ENCODE assay signal across 18 mouse cellular contexts in genomic region chr13:98492569-98493255, GRCm38 (mm10). TPM values are rescaled to one million over a fixed set of nuclear protein-coding genes. Genes with fewer than 3 reads are reported as not detected.
DNase-seq lines count a peak whose midpoint lies in the region; ATAC-seq and TF ChIP-seq lines count a peak whose summit lies in the region.
"Had no signal": no experiment of that assay in that cellular context is flagged by ENCODE, and none has a peak within 500 bp of the region (broad histone marks: within the 10 kb centered on the region; RNA-seq: fewer than 3 reads in every experiment).

No protein-coding gene starts in this region.

- ATAC-seq in heart, embryonic 12.5 days (ENCODE audit: insufficient number of reproducible peaks, low FRiP score), result no peak
- ATAC-seq in neural tube, embryonic 15.5 days (ENCODE audit: low FRiP score), result no peak
- ATAC-seq in embryonic facial prominence, embryonic 11.5 days (replicated peaks; ENCODE audit: insufficient number of reproducible peaks, low FRiP score, low TSS enrichment, low read depth), result 0 out of 2 replicates have a peak, but pooled peaks have one; percentile 62
- ATAC-seq in stomach, postnatal 0 days (ENCODE audit: low FRiP score, low TSS enrichment), result no peak
- ATAC-seq: forebrain, embryonic 13.5 days; hindbrain, postnatal 0 days; intestine, postnatal 0 days; midbrain, embryonic 15.5 days had no signal

- 66% methylated on average over 9 of the region's 9 CpGs for WGBS in heart, embryonic 10.5 days
- 57% methylated on average over 9 of the region's 9 CpGs for WGBS in heart, embryonic 12.5 days
- WGBS in neural tube, embryonic 15.5 days, result 64% methylated on average over 9 of the region's 9 CpGs
- 35% methylated on average over 9 of the region's 9 CpGs for WGBS in embryonic facial prominence, embryonic 11.5 days
- WGBS in stomach, postnatal 0 days, result 75% methylated on average over 9 of the region's 9 CpGs

- H3K4me1 ChIP-seq in heart, embryonic 10.5 days, result no peaks in the 10 kb centered on the region
- H3K4me1 ChIP-seq in heart, embryonic 12.5 days (replicated peaks), result no peaks in the 10 kb centered on the region
- peaks cover 8% of the 10 kb centered on the region; the same call in 1 of the 2 replicates for H3K4me1 ChIP-seq in neural tube, embryonic 15.5 days
- H3K4me1 ChIP-seq in embryonic facial prominence, embryonic 11.5 days (ENCODE audit: control insufficient read depth, insufficient read depth, low read length), result no peaks in the 10 kb centered on the region
- no peaks in the 10 kb centered on the region for H3K4me1 ChIP-seq in stomach, postnatal 0 days (replicated peaks; ENCODE audit: control insufficient read depth, insufficient read depth)

- H3K79me2 ChIP-seq in myocyte (ENCODE audit: control insufficient read depth, insufficient read depth), result no peaks in the 10 kb centered on the region

- peaks cover 23% of the 10 kb centered on the region for H3K27me3 ChIP-seq in heart, embryonic 10.5 days (ENCODE audit: insufficient read depth, poor library complexity, severe bottlenecking)
- peaks cover 19% of the 10 kb centered on the region for H3K27me3 ChIP-seq in heart, embryonic 12.5 days (replicated peaks)
- H3K27me3 ChIP-seq in neural tube, embryonic 15.5 days (replicated peaks), result peaks cover 15% of the 10 kb centered on the region
- H3K27me3 ChIP-seq in embryonic facial prominence, embryonic 11.5 days (ENCODE audit: control insufficient read depth, insufficient read depth, low read length), result peaks cover 2% of the 10 kb centered on the region
- no peaks in the 10 kb centered on the region for H3K27me3 ChIP-seq in myocyte (ENCODE audit: control insufficient read depth, insufficient read depth, insufficient read length)
- H3K27me3 ChIP-seq in stomach, postnatal 0 days (ENCODE audit: control insufficient read depth, insufficient read depth, low read length), result no peaks in the 10 kb centered on the region

- no peak for TF ChIP-seq EP300 in stomach, postnatal 0 days (optimal IDR thresholded peaks at IDR 0.05)

- TF ChIP-seq POLR2A in myocyte (IDR thresholded peaks at IDR 0.05; ENCODE audit: insufficient read length, low read depth), result no peak

- no peak overlapping the region for H3K4me2 ChIP-seq in heart, embryonic 12.5 days
- H3K4me2 ChIP-seq in neural tube, embryonic 15.5 days, result no peak overlapping the region
- H3K4me2 ChIP-seq in embryonic facial prominence, embryonic 11.5 days (ENCODE audit: low read depth, low read length), result no peak overlapping the region
- H3K4me2 ChIP-seq in myocyte (ENCODE audit: low read depth), result peak overlapping the region; percentile 56
- no peak overlapping the region for H3K4me2 ChIP-seq in stomach, postnatal 0 days (replicated peaks; ENCODE audit: low read depth)
- H3K4me2 ChIP-seq: embryonic facial prominence, embryonic 15.5 days; forebrain, embryonic 13.5 days; kidney, embryonic 15.5 days; midbrain, embryonic 15.5 days had no signal

- H3ac ChIP-seq in myocyte (ENCODE audit: control insufficient read depth, insufficient read length), result no peak overlapping the region

- TF ChIP-seq CTCF in stomach, postnatal 0 days (IDR thresholded peaks at IDR 0.05; ENCODE audit: low read depth), result no peak

- H3K36me3 ChIP-seq in heart, embryonic 10.5 days, result no peaks in the 10 kb centered on the region
- H3K36me3 ChIP-seq in heart, embryonic 12.5 days, result no peaks in the 10 kb centered on the region
- H3K36me3 ChIP-seq in neural tube, embryonic 15.5 days, result no peaks in the 10 kb centered on the region
- no peaks in the 10 kb centered on the region for H3K36me3 ChIP-seq in embryonic facial prominence, embryonic 11.5 days (replicated peaks; ENCODE audit: control insufficient read depth, insufficient read depth, low read depth, low read length)
- H3K36me3 ChIP-seq in myocyte (ENCODE audit: control insufficient read depth, insufficient read depth), result no peaks in the 10 kb centered on the region
- no peaks in the 10 kb centered on the region for H3K36me3 ChIP-seq in stomach, postnatal 0 days (ENCODE audit: control insufficient read depth, insufficient read depth, low read length)
- H3K36me3 ChIP-seq: embryonic facial prominence, embryonic 15.5 days; kidney, embryonic 15.5 days; midbrain, embryonic 15.5 days had no signal

- DNase-seq in heart, embryonic 10.5 days (ENCODE audit: low spot score), result peak; percentile 72
- DNase-seq in neural tube, embryonic 10.5 days (ENCODE audit: extremely low spot score, low spot score), result peak; percentile 49
- DNase-seq in embryonic facial prominence, embryonic 11.5 days (ENCODE audit: low spot score), result peak; percentile 60
- no peak for DNase-seq in cerebellum, adult 18-20 months
- DNase-seq in stomach, postnatal 0 days (ENCODE audit: low spot score), result no peak
- DNase-seq: adrenal gland, postnatal 10 days; cerebellum, postnatal 25 days; gastrocnemius, postnatal 25 days had no signal

- H3K9ac ChIP-seq in heart, embryonic 12.5 days, result no peak overlapping the region
- no peak overlapping the region for H3K9ac ChIP-seq in neural tube, embryonic 15.5 days (replicated peaks)
- no peak overlapping the region for H3K9ac ChIP-seq in embryonic facial prominence, embryonic 11.5 days (replicated peaks; ENCODE audit: low read length)
- H3K9ac ChIP-seq in stomach, postnatal 0 days (ENCODE audit: low read length), result no peak overlapping the region
- H3K9ac ChIP-seq: embryonic facial prominence, embryonic 15.5 days; forebrain, embryonic 13.5 days; kidney, embryonic 15.5 days; liver, embryonic 14.5 days; midbrain, embryonic 15.5 days had no signal

- H3K9me3 ChIP-seq in heart, embryonic 10.5 days, result no peaks in the 10 kb centered on the region
- H3K9me3 ChIP-seq in heart, embryonic 12.5 days (replicated peaks), result no peaks in the 10 kb centered on the region
- no peaks in the 10 kb centered on the region for H3K9me3 ChIP-seq in neural tube, embryonic 15.5 days (replicated peaks)
- H3K9me3 ChIP-seq in embryonic facial prominence, embryonic 11.5 days (replicated peaks; ENCODE audit: control insufficient read depth, low read length), result no peaks in the 10 kb centered on the region
- H3K9me3 ChIP-seq in stomach, postnatal 0 days (ENCODE audit: control insufficient read depth, low read length), result no peaks in the 10 kb centered on the region
- H3K9me3 ChIP-seq: embryonic facial prominence, embryonic 15.5 days; forebrain, embryonic 13.5 days; kidney, embryonic 15.5 days; midbrain, embryonic 15.5 days had no signal

- no peak overlapping the region for H3K27ac ChIP-seq in heart, embryonic 10.5 days
- no peak overlapping the region for H3K27ac ChIP-seq in heart, embryonic 12.5 days (ENCODE audit: poor library complexity, severe bottlenecking)
- no peak overlapping the region for H3K27ac ChIP-seq in neural tube, embryonic 15.5 days (replicated peaks)
- H3K27ac ChIP-seq in embryonic facial prominence, embryonic 11.5 days (replicated peaks; ENCODE audit: low read depth, low read length), result 0 out of 2 replicates have a peak overlapping the region, but pooled peaks have one; percentile 29
- H3K27ac ChIP-seq in stomach, postnatal 0 days (replicated peaks), result no peak overlapping the region
- H3K27ac ChIP-seq: embryonic facial prominence, embryonic 15.5 days; forebrain, embryonic 13.5 days; hindbrain, postnatal 0 days; kidney, embryonic 15.5 days; liver, embryonic 14.5 days; midbrain, embryonic 15.5 days had no signal

- H3K4me3 ChIP-seq in heart, embryonic 10.5 days, result no peak overlapping the region
- no peak overlapping the region for H3K4me3 ChIP-seq in heart, embryonic 12.5 days
- no peak overlapping the region for H3K4me3 ChIP-seq in neural tube, embryonic 15.5 days (replicated peaks)
- H3K4me3 ChIP-seq in embryonic facial prominence, embryonic 11.5 days (ENCODE audit: low read depth, low read length), result no peak overlapping the region
- no peak overlapping the region for H3K4me3 ChIP-seq in myocyte
- H3K4me3 ChIP-seq in stomach, postnatal 0 days (ENCODE audit: low read depth, low read length), result no peak overlapping the region
- H3K4me3 ChIP-seq: embryonic facial prominence, embryonic 15.5 days; forebrain, embryonic 13.5 days; kidney, embryonic 15.5 days; midbrain, embryonic 15.5 days had no signal

TF ChIP-seq in myocyte, 11 proteins besides CTCF, POLR2A, EP300 and RAD21:
- TF ChIP-seq MAX (IDR thresholded peaks at IDR 0.05; ENCODE audit: low read depth) (no peak), MYOD1 (IDR thresholded peaks at IDR 0.05; ENCODE audit: control insufficient read depth in 1 of 3, insufficient read length in 2 of 3, low read depth in 2 of 3) (peak in 2 of 3 experiments; percentile 25 to 58), MYOG (IDR thresholded peaks at IDR 0.05; ENCODE audit: control insufficient read depth in 1 of 3, insufficient read depth in 1 of 3, insufficient read length in 2 of 3, low read depth in 2 of 3) (peak in 1 of 3 experiments; percentile 35), SRF (IDR thresholded peaks at IDR 0.05; ENCODE audit: control insufficient read depth, insufficient read length, low read depth) (no peak), TCF3 (IDR thresholded peaks at IDR 0.05; ENCODE audit: insufficient read length, low read depth) (no peak), USF1 (IDR thresholded peaks at IDR 0.05; ENCODE audit: low read depth) (no peak), E2F4 (IDR thresholded peaks at IDR 0.05; ENCODE audit: insufficient read depth) (no peak), CEBPB (IDR thresholded peaks at IDR 0.05; ENCODE audit: insufficient read depth, poor library complexity, severe bottlenecking) (0 out of 2 replicates have a peak, but pooled peaks have one; percentile 17), TCF12 (IDR thresholded peaks at IDR 0.05; ENCODE audit: insufficient read depth, poor library complexity, severe bottlenecking) (peak; percentile 36)
TF ChIP-seq in myocyte: peak in this region for 4.

RNA-seq across cellular contexts. Expression of gene Gm10320, which starts 0.9 kb away (rescaled TPM):
- 0.48 and 0.82 TPM in 2 replicates for polyA plus RNA-seq in heart, embryonic 10.5 days (2016; fragmentation: Nextera tagmentation; extraction: Ambion mirVana)
- 0.82 TPM in 1 of 2 replicates, not detected in the other for polyA plus RNA-seq in heart, embryonic 12.5 days (2016; fragmentation: Nextera tagmentation; extraction: Ambion mirVana)
- 0.74 and 1.0 TPM in 2 replicates for polyA plus RNA-seq in neural tube, embryonic 15.5 days (2015; fragmentation: Nextera tagmentation; extraction: Ambion mirVana)
- polyA plus RNA-seq in embryonic facial prominence, embryonic 11.5 days (2014; fragmentation: Nextera tagmentation; extraction: Ambion mirVana), result 1.2 and 1.5 TPM in 2 replicates
- 1.8 TPM for polyA plus RNA-seq in myocyte (2012; fragmentation: generic; extraction: Trizol)
- 1.5 and 2.3 TPM in 2 replicates for polyA plus RNA-seq in stomach, postnatal 0 days (2015; fragmentation: Nextera tagmentation; extraction: Ambion mirVana)

Comparison
In these comparisons a context has a peak if more than half of its experiments do, and no peak if none do; other contexts are left out.
1. DNase-seq: peak in heart, embryonic 10.5 days (single experiment), neural tube, embryonic 10.5 days (single experiment) and embryonic facial prominence, embryonic 11.5 days (single experiment); none in cerebellum, adult 18-20 months (0 of 2) and stomach, postnatal 0 days (single experiment).